Mouse (Mus musculus) liver, postnatal 0 days (tissue): Measurements from ENCODE around the gene Scgb1a1. TPM values are rescaled to one million over a fixed set of nuclear protein-coding genes. Genes with fewer than 3 reads are reported as not detected.

Source experiments
- ATAC-seq: fragments of 200-750 bp; cut with Nextera tagmentation; 2 replicates; pipeline ENCODE4 v1.8.0; 2017; ENCODE audit warnings: mild to moderate bottlenecking, moderate library complexity
- DNase-seq: peaks from one replicate; pipeline ENCODE4 v3.0.0-alpha.2; 2016
- H3K27ac ChIP-seq: fragments of 300-500 bp; sonication (generic); 2 replicates; pipeline ENCODE4 v1.5.1; 2014; ENCODE audit warnings: antibody characterized with exemption, moderate library complexity, mild to moderate bottlenecking, low read depth
- H3K27me3 ChIP-seq: fragments of 300-500 bp; sonication (generic); 2 replicates; pipeline ENCODE4 v1.6.1; 2014; ENCODE audit warnings: low read length, control low read depth, mixed read lengths; ENCODE audit not compliant: insufficient read depth
- H3K36me3 ChIP-seq: fragments of 300-500 bp; sonication (generic); replicated peaks from 2 replicates; pipeline ENCODE4 v1.6.1; 2014; ENCODE audit warnings: mild to moderate bottlenecking, control low read depth, low read length, moderate library complexity, mixed read lengths; ENCODE audit not compliant: insufficient read depth
- H3K4me1 ChIP-seq: fragments of 300-500 bp; sonication (generic); 2 replicates; pipeline ENCODE4 v1.6.1; 2014; ENCODE audit warnings: antibody characterized with exemption, mild to moderate bottlenecking, control low read depth; ENCODE audit not compliant: insufficient read depth
- H3K4me2 ChIP-seq: fragments of 300-500 bp; sonication (generic); 2 replicates; pipeline ENCODE4 v1.6.1; 2014; ENCODE audit warnings: low read depth, mild to moderate bottlenecking, low read length, moderate library complexity, mixed read lengths
- H3K4me3 ChIP-seq: fragments of 300-500 bp; sonication (generic); 2 replicates; pipeline ENCODE4 v1.5.1; 2014; ENCODE audit warnings: low read depth, low read length
- H3K9ac ChIP-seq: fragments of 300-500 bp; sonication (generic); replicated peaks from 2 replicates; pipeline ENCODE4 v1.6.1; 2014; ENCODE audit warnings: mild to moderate bottlenecking, moderate library complexity
- H3K9me3 ChIP-seq: fragments of 300-500 bp; sonication (generic); 2 replicates; pipeline ENCODE4 v1.6.1; 2016; ENCODE audit warnings: mild to moderate bottlenecking, control low read depth, low read length, mixed read lengths
- CTCF ChIP-seq: sonication (generic); IDR thresholded peaks from 2 replicates; pipeline ENCODE4 v1.5.1; 2016; ENCODE audit warnings: antibody characterized with exemption, low read depth
- EP300 ChIP-seq: IDR thresholded peaks from 2 replicates; pipeline ENCODE4 v1.6.1; 2016; ENCODE audit warnings: antibody characterized with exemption, low read depth, mild to moderate bottlenecking
- WGBS: fragments of 180-500 bp; shearing (Covaris S2); extraction: QIAGEN DNeasy Blood & Tissue Kit; methylation state at CpG from one replicate; pipeline ENCODE4 v1.1.7; 2014; ENCODE audit not compliant: insufficient replicate concordance; 5-methylcytosine and 5-hydroxymethylcytosine counted together
- polyA plus RNA-seq: library from polyadenylated mRNA; unstranded; fragments of >200 nt; fragmentation: Nextera tagmentation; extraction: Ambion mirVana; gene quantifications from 2 replicates; pipeline ENCODE4 v1.2.1, GENCODE M21; 2015

Gene Scgb1a1
- polyA plus RNA-seq, 1 experiment from 2014 or later: 0.85 TPM

DNA sequence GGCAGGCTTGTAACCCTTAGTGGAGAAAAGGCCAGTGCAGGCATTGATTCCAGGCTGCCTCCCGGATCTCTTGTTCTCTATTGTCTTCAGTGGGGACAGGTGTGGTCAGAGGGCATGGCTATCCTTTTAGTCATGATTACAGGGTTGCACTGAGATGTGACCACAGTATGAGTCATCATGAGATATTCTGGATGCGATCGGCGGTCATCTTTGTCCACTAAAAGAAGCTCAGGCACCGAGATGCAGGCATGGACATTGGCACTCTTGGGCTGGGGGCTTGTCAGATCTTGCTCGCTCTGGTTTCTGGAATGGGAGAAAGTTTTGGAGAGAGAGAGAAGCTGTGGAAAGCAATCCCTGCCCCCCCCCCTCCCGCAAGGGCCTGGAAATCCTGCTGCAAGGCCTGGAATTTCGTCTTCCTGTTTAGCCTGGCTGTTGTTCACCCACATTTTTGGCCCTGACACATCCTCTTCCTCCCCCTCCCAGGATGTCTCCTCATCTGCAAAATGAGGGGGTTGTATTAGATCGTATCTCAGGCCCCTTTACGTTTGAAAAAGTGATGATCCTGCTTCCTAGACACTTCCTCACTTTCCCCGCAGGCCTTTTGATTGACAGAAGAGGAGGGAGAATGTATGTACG lies 13.9 kb downstream of the Scgb1a1 start:
- TF ChIP-seq EP300 (no peak), CTCF (no peak)
- Histone ChIP-seq H3K4me3 (no peak overlapping the region), H3K9ac (no peak overlapping the region), H3K27me3 (no peaks in the 10 kb centered on the region), H3K4me2 (no peak overlapping the region), H3K9me3 (no peaks in the 10 kb centered on the region), H3K4me1 (peaks cover 32% of the 10 kb centered on the region), H3K27ac (peak overlapping the region; percentile 26), H3K36me3 (no peaks in the 10 kb centered on the region)
- WGBS: 63% methylated on average over 12 of the region's 12 CpGs
- DNase-seq (no peak), ATAC-seq (no peak)

DNA sequence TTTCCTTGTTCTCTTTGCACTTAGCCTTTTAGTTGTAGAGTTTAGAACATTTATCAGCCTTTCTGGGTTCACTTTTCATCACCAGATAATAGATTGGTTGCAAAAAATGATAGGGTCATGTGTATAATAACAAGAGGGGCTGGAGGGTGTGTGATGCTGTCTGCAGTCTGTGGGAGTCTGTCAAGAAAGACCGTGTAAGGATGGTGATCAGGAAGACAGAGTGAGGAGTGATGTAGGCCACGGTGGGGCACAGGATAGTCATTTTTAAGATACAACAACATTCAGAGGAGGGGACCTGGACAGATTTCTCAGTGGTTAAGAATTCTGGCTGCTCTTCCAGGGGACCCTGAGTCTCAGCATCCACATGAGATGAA lies 15.6 kb downstream of the Scgb1a1 start:
- Histone ChIP-seq H3K27me3 (no peaks in the 10 kb centered on the region), H3K4me2 (no peak overlapping the region), H3K9ac (no peak overlapping the region), H3K27ac (peak overlapping the region; percentile 68), H3K4me3 (no peak overlapping the region), H3K36me3 (no peaks in the 10 kb centered on the region), H3K9me3 (no peaks in the 10 kb centered on the region), H3K4me1 (peaks cover 29% of the 10 kb centered on the region)
- 64% methylated on average over 2 of the region's 2 CpGs for WGBS
- DNase-seq (no peak), ATAC-seq (no peak)
- TF ChIP-seq EP300 (no peak), CTCF (no peak)

DNA sequence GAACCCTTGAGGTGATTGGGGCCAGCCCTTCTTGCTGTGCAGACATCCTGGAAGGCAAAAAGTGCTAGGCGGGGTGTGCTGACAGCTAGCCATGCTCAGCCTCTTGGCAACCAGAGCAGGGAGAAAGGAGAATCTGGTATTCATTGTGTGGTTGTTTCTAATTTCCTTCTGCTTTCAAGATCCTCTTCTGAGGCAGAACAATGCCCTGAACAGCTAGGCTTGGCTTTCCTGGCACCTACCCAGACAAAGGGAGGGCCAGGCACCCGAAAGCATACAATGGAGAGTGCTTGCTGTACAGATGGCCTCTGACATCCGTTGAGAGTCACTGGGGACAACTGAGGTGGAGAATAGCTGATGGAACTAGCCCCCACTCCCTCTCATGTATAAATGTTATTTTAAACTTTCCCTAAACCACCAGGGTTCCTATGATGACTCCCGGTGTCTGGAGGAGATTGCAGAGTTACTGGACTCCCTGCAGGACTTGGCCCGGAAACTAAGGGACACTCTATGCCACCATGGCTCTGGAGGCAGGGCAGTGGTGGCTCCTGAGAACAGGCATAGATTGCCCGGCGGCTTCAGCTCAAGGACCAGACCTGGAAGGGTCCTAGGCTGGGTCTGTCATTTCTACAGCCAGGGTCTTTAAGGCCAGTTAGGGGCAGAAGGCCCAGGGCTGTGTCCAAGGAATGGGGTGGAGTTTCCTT lies 16.2 kb downstream of the Scgb1a1 start:
- 53% methylated on average over 7 of the region's 7 CpGs for WGBS
- TF ChIP-seq EP300 (no peak), CTCF (no peak)
- H3K27me3 ChIP-seq: no peaks in the 10 kb centered on the region
- H3K4me3 ChIP-seq: no peak overlapping the region
- DNase-seq: peak; percentile 40
- no peaks in the 10 kb centered on the region for H3K36me3 ChIP-seq
- H3K4me2 ChIP-seq: no peak overlapping the region
- ATAC-seq: peak; percentile 33; the same call in 1 of the 2 replicates
- H3K9me3 ChIP-seq: no peaks in the 10 kb centered on the region
- H3K4me1 ChIP-seq: peaks cover 29% of the 10 kb centered on the region
- H3K9ac ChIP-seq: no peak overlapping the region
- peak overlapping the region; percentile 68 for H3K27ac ChIP-seq

DNA sequence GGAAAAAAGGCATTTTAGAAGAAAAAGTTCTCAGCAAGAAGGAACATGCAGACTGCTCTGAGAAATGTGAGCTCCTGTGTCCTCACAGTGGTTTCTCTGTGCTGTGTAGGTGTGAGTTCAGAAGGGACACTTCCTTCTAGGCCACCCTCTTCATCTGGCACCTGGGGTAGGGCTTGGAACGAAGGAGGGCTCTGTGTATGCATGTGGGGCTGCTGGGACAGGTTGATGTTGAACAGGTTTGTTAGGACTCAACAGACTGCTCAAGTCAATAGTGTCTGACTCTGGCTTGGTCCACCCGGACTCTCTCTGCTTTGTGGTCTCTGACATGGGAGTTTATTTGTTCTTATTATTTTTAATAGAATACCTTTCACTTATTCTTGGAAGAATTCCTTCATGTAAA lies 17.4 kb downstream of the Scgb1a1 start:
- Histone ChIP-seq H3K27ac (peak overlapping the region; percentile 48; the same call in 1 of the 2 replicates), H3K9ac (no peak overlapping the region), H3K4me3 (no peak overlapping the region), H3K4me1 (peaks cover 34% of the 10 kb centered on the region), H3K4me2 (no peak overlapping the region), H3K36me3 (no peaks in the 10 kb centered on the region), H3K27me3 (no peaks in the 10 kb centered on the region), H3K9me3 (no peaks in the 10 kb centered on the region)
- 80% methylated on average over 2 of the region's 2 CpGs for WGBS
- DNase-seq (no peak), ATAC-seq (no peak)
- TF ChIP-seq EP300 (no peak), CTCF (no peak)

DNA sequence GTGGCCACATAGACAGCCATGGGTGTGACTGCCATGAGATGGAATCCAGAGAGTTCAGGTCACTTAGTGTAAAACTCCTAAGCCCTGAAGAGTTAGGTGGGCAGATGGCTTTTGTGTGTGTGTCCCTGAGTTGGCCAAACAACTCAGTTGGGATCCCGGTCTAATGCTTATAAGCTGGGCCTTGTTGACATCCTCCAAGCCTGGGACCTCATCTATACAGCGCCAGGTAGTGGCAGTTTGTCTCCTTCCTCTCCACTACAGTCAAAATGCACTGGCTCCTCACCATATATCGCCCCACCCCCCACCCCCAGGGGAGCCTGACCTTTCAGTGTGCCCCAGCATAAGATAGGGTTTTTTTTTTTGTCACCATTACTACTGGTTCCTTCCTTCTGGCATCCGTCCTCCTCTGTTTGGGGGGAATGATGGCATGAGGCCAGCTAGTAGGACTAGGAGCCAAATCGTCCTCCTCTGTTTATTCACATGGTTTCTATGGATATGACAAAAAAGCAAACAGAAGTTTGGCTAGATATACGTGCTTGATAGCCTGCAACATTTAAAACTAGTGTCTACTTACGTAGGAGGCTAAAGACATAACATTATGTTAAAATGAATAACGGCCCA lies 18.0 kb downstream of the Scgb1a1 start:
- TF ChIP-seq EP300 (no peak), CTCF (0 out of 2 replicates have a peak, but pooled peaks have one; percentile 4)
- no peak overlapping the region for H3K4me3 ChIP-seq
- ATAC-seq (no peak), DNase-seq (peak; percentile 36)
- H3K27ac ChIP-seq: 0 out of 2 replicates have a peak overlapping the region, but pooled peaks have one; percentile 48
- no peaks in the 10 kb centered on the region for H3K27me3 ChIP-seq
- WGBS: 53% methylated on average over 8 of the region's 8 CpGs
- H3K9ac ChIP-seq: no peak overlapping the region
- H3K9me3 ChIP-seq: no peaks in the 10 kb centered on the region
- H3K4me1 ChIP-seq: peaks cover 33% of the 10 kb centered on the region
- H3K4me2 ChIP-seq: no peak overlapping the region
- no peaks in the 10 kb centered on the region for H3K36me3 ChIP-seq

DNA sequence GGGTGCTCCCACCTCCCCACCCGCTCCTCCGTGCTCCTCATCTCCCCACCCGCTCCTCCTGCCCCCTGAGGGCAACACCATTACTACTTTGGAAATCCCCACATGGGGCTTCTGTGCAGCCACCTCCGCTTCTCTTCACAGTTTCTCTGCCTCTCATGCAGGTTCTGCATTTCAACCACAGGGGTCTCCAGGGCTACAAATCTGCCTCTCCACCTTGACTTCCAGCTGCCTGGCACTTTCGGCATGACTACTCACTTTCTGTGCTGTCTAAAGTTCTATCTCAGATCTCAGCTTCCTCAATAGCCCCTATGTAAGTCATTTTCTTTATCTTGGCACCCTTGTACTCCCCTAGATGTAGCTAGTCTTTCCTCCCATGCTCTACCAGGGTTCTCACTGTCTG lies 20.5 kb downstream of the Scgb1a1 start:
- no peak overlapping the region for H3K27ac ChIP-seq
- TF ChIP-seq CTCF: 0 out of 2 replicates have a peak, but pooled peaks have one; percentile 6
- TF ChIP-seq EP300: no peak
- ATAC-seq: no peak

More for the DNA sequence above, 20.5 kb downstream of the Scgb1a1 start:
- no peak overlapping the region for H3K4me2 ChIP-seq
- no peaks in the 10 kb centered on the region for H3K36me3 ChIP-seq
- 59% methylated on average over 5 of the region's 5 CpGs for WGBS
- no peaks in the 10 kb centered on the region for H3K9me3 ChIP-seq
- H3K27me3 ChIP-seq: no peaks in the 10 kb centered on the region
- peaks cover 35% of the 10 kb centered on the region for H3K4me1 ChIP-seq
- DNase-seq: no peak
- no peak overlapping the region for H3K9ac ChIP-seq
- no peak overlapping the region for H3K4me3 ChIP-seq
